Mouse (Mus musculus): ENCODE data around the gene Ankrd34b. TPM values are rescaled to one million over a fixed set of nuclear protein-coding genes. Genes with fewer than 3 reads are reported as not detected.

The Ankrd34b gene
- polyA plus RNA-seq, 1 experiment from 2014 or later = 0.96 TPM

GRCm38 (mm10) chr13:92426294-92427051, 777 bp downstream of the Ankrd34b start:
- Histone ChIP-seq H3K4me1 (replicated peaks; ENCODE audit: control insufficient read depth, insufficient read depth, low read length) (peaks cover 13% of the 10 kb centered on the region), H3K27me3 (replicated peaks; ENCODE audit: control insufficient read depth, insufficient read depth, low read length) (peaks cover 18% of the 10 kb centered on the region), H3K9me3 (ENCODE audit: control insufficient read depth, low read length) (no peaks in the 10 kb centered on the region), H3K9ac (replicated peaks; ENCODE audit: low read depth, low read length) (peak overlapping the region; percentile 54), H3K27ac (ENCODE audit: low read length) (no peak overlapping the region), H3K4me2 (ENCODE audit: low read length) (peak overlapping the region; percentile 92), H3K36me3 (ENCODE audit: control insufficient read depth, insufficient read depth) (no peaks in the 10 kb centered on the region), H3K4me3 (replicated peaks; ENCODE audit: low read length) (peak overlapping the region; percentile 65)
- peak; percentile 75 for ATAC-seq
- under 1% methylated on average over 81 of the region's 92 CpGs for WGBS

GRCm38 (mm10) chr13:92427351-92427855, 1.7 kb downstream of the Ankrd34b start:
- no peak overlapping the region for H3K27ac ChIP-seq (ENCODE audit: low read length)
- no peak overlapping the region; the same call in 1 of the 2 replicates for H3K4me3 ChIP-seq (replicated peaks; ENCODE audit: low read length)
- peaks cover 13% of the 10 kb centered on the region for H3K4me1 ChIP-seq (replicated peaks; ENCODE audit: control insufficient read depth, insufficient read depth, low read length)
- H3K9ac ChIP-seq (replicated peaks; ENCODE audit: low read depth, low read length) = no peak overlapping the region
- H3K4me2 ChIP-seq (ENCODE audit: low read length) = peak overlapping the region; percentile 92
- peaks cover 18% of the 10 kb centered on the region for H3K27me3 ChIP-seq (replicated peaks; ENCODE audit: control insufficient read depth, insufficient read depth, low read length)
- no peak for ATAC-seq
- H3K9me3 ChIP-seq (ENCODE audit: control insufficient read depth, low read length) = no peaks in the 10 kb centered on the region
- H3K36me3 ChIP-seq (ENCODE audit: control insufficient read depth, insufficient read depth) = no peaks in the 10 kb centered on the region
- WGBS = 59% methylated on average over 4 of the region's 4 CpGs

- no peaks in the 10 kb centered on the region for H3K9me3 ChIP-seq (ENCODE audit: control insufficient read depth, low read length)
- H3K4me3 ChIP-seq (replicated peaks; ENCODE audit: low read length) = no peak overlapping the region
- H3K9ac ChIP-seq (replicated peaks; ENCODE audit: low read depth, low read length) = no peak overlapping the region
- H3K27ac ChIP-seq (ENCODE audit: low read length) = no peak overlapping the region
- no peaks in the 10 kb centered on the region for H3K4me1 ChIP-seq (replicated peaks; ENCODE audit: control insufficient read depth, insufficient read depth, low read length)
- no peaks in the 10 kb centered on the region for H3K27me3 ChIP-seq (replicated peaks; ENCODE audit: control insufficient read depth, insufficient read depth, low read length)
- WGBS = 90% methylated on average over 10 of the region's 10 CpGs
- H3K4me2 ChIP-seq (ENCODE audit: low read length) = no peak overlapping the region
- no peaks in the 10 kb centered on the region for H3K36me3 ChIP-seq (ENCODE audit: control insufficient read depth, insufficient read depth)
- no peak for ATAC-seq
These were observed 13.0 kb downstream of the Ankrd34b start for GRCm38 (mm10) chr13:92438656-92439055.

- no peaks in the 10 kb centered on the region for H3K36me3 ChIP-seq (ENCODE audit: control insufficient read depth, insufficient read depth)
- ATAC-seq = no peak
- no peaks in the 10 kb centered on the region for H3K4me1 ChIP-seq (replicated peaks; ENCODE audit: control insufficient read depth, insufficient read depth, low read length)
- no peaks in the 10 kb centered on the region for H3K27me3 ChIP-seq (replicated peaks; ENCODE audit: control insufficient read depth, insufficient read depth, low read length)
- no peak overlapping the region for H3K4me3 ChIP-seq (replicated peaks; ENCODE audit: low read length)
- no peak overlapping the region for H3K27ac ChIP-seq (ENCODE audit: low read length)
- WGBS = 82% methylated on average over 13 of the region's 13 CpGs
- H3K4me2 ChIP-seq (ENCODE audit: low read length) = no peak overlapping the region
- no peaks in the 10 kb centered on the region for H3K9me3 ChIP-seq (ENCODE audit: control insufficient read depth, low read length)
- H3K9ac ChIP-seq (replicated peaks; ENCODE audit: low read depth, low read length) = no peak overlapping the region
These were observed 14.6 kb downstream of the Ankrd34b start for GRCm38 (mm10) chr13:92440286-92440685.

- no peak overlapping the region for H3K4me3 ChIP-seq (replicated peaks; ENCODE audit: low read length)
- H3K4me1 ChIP-seq (replicated peaks; ENCODE audit: control insufficient read depth, insufficient read depth, low read length) = no peaks in the 10 kb centered on the region
- no peaks in the 10 kb centered on the region for H3K27me3 ChIP-seq (replicated peaks; ENCODE audit: control insufficient read depth, insufficient read depth, low read length)
- H3K9me3 ChIP-seq (ENCODE audit: control insufficient read depth, low read length) = no peaks in the 10 kb centered on the region
- H3K27ac ChIP-seq (ENCODE audit: low read length) = no peak overlapping the region
- H3K4me2 ChIP-seq (ENCODE audit: low read length) = no peak overlapping the region
- 94% methylated on average over 7 of the region's 7 CpGs for WGBS
- H3K36me3 ChIP-seq (ENCODE audit: control insufficient read depth, insufficient read depth) = no peaks in the 10 kb centered on the region
- no peak for ATAC-seq
- H3K9ac ChIP-seq (replicated peaks; ENCODE audit: low read depth, low read length) = no peak overlapping the region
These were observed 21.2 kb downstream of the Ankrd34b start for GRCm38 (mm10) chr13:92446872-92447271.

GRCm38 (mm10) chr13:92464698-92465097, 39.0 kb downstream of the Ankrd34b start:
- Histone ChIP-seq H3K36me3 (ENCODE audit: control insufficient read depth, insufficient read depth) (no peaks in the 10 kb centered on the region; the same call in 1 of the 2 replicates), H3K27me3 (replicated peaks; ENCODE audit: control insufficient read depth, insufficient read depth, low read length) (no peaks in the 10 kb centered on the region), H3K9me3 (ENCODE audit: control insufficient read depth, low read length) (no peaks in the 10 kb centered on the region), H3K4me1 (replicated peaks; ENCODE audit: control insufficient read depth, insufficient read depth, low read length) (no peaks in the 10 kb centered on the region), H3K4me2 (ENCODE audit: low read length) (no peak overlapping the region), H3K9ac (replicated peaks; ENCODE audit: low read depth, low read length) (no peak overlapping the region), H3K4me3 (replicated peaks; ENCODE audit: low read length) (no peak overlapping the region), H3K27ac (ENCODE audit: low read length) (no peak overlapping the region)
- no peak for ATAC-seq
- WGBS = 92% methylated on average over 3 of the region's 3 CpGs

- no peak for ATAC-seq
- no peaks in the 10 kb centered on the region for H3K9me3 ChIP-seq (ENCODE audit: control insufficient read depth, low read length)
- H3K4me1 ChIP-seq (replicated peaks; ENCODE audit: control insufficient read depth, insufficient read depth, low read length) = no peaks in the 10 kb centered on the region
- no peak overlapping the region for H3K4me2 ChIP-seq (ENCODE audit: low read length)
- WGBS = 64% methylated on average over 9 of the region's 9 CpGs
- H3K27me3 ChIP-seq (replicated peaks; ENCODE audit: control insufficient read depth, insufficient read depth, low read length) = no peaks in the 10 kb centered on the region
- H3K4me3 ChIP-seq (replicated peaks; ENCODE audit: low read length) = no peak overlapping the region
- H3K9ac ChIP-seq (replicated peaks; ENCODE audit: low read depth, low read length) = no peak overlapping the region
- H3K27ac ChIP-seq (ENCODE audit: low read length) = no peak overlapping the region
- peaks cover under 1% of the 10 kb centered on the region; the same call in 1 of the 2 replicates for H3K36me3 ChIP-seq (ENCODE audit: control insufficient read depth, insufficient read depth)
These were observed 42.2 kb downstream of the Ankrd34b start for GRCm38 (mm10) chr13:92467891-92468290.

- H3K4me3 ChIP-seq (replicated peaks; ENCODE audit: low read length) = no peak overlapping the region
- H3K4me2 ChIP-seq (ENCODE audit: low read length) = no peak overlapping the region
- no peak for ATAC-seq
- H3K9ac ChIP-seq (replicated peaks; ENCODE audit: low read depth, low read length) = no peak overlapping the region
- no peaks in the 10 kb centered on the region for H3K4me1 ChIP-seq (replicated peaks; ENCODE audit: control insufficient read depth, insufficient read depth, low read length)
- no peaks in the 10 kb centered on the region for H3K27me3 ChIP-seq (replicated peaks; ENCODE audit: control insufficient read depth, insufficient read depth, low read length)
- 67% methylated on average over 2 of the region's 2 CpGs for WGBS
- H3K36me3 ChIP-seq (ENCODE audit: control insufficient read depth, insufficient read depth) = peaks cover 3% of the 10 kb centered on the region; the same call in 1 of the 2 replicates
- no peaks in the 10 kb centered on the region for H3K9me3 ChIP-seq (ENCODE audit: control insufficient read depth, low read length)
- H3K27ac ChIP-seq (ENCODE audit: low read length) = no peak overlapping the region
These were observed 43.7 kb downstream of the Ankrd34b start for GRCm38 (mm10) chr13:92469381-92469780.

GRCm38 (mm10) chr13:92470151-92470550, 44.5 kb downstream of the Ankrd34b start:
- H3K9me3 ChIP-seq (ENCODE audit: control insufficient read depth, low read length) = no peaks in the 10 kb centered on the region

More at GRCm38 (mm10) chr13:92470151-92470550, 44.5 kb downstream of the Ankrd34b start:
- no peak overlapping the region for H3K27ac ChIP-seq (ENCODE audit: low read length)
- H3K27me3 ChIP-seq (replicated peaks; ENCODE audit: control insufficient read depth, insufficient read depth, low read length) = no peaks in the 10 kb centered on the region
- H3K4me2 ChIP-seq (ENCODE audit: low read length) = no peak overlapping the region
- H3K4me1 ChIP-seq (replicated peaks; ENCODE audit: control insufficient read depth, insufficient read depth, low read length) = no peaks in the 10 kb centered on the region
- H3K4me3 ChIP-seq (replicated peaks; ENCODE audit: low read length) = no peak overlapping the region
- peaks cover 3% of the 10 kb centered on the region; the same call in 1 of the 2 replicates for H3K36me3 ChIP-seq (ENCODE audit: control insufficient read depth, insufficient read depth)
- WGBS = 73% methylated on average over 2 of the region's 2 CpGs
- ATAC-seq = no peak
- no peak overlapping the region for H3K9ac ChIP-seq (replicated peaks; ENCODE audit: low read depth, low read length)
